Mouse (Mus musculus) E14TG2a.4 (cell line): ENCODE data around the gene Dusp6.

Experiments
- CTCF ChIP-seq: conservative IDR thresholded peaks from 2 replicates; pipeline ENCODE4 v1.5.1; 2014; ENCODE audit warnings: low read length
- NANOG ChIP-seq: IDR thresholded peaks from 2 replicates; pipeline ENCODE4 v1.6.1; 2014; ENCODE audit warnings: borderline replicate concordance, low read length, mixed read lengths
- POU5F1 ChIP-seq: IDR thresholded peaks from 2 replicates; pipeline ENCODE4 v1.6.1; 2014; ENCODE audit warnings: low read length, borderline replicate concordance

DNA sequence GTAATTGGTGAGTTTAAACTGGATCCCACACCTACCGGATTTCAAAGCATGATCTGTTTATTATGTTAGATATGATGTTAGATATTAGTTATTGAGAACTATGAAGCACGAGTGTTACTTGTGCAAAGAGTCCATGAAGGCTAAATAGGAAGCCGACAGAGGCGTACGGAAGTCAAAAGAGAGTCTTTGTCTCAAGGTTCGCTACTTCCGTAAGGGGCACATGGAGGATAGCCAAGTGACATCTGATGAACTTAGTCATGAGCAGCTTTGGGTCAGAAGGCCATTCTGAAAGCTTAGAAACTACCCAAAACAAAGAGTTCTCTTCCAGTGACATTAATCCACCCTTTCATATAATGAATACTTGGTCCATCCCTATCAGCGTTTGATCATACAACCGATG is 27.9 kb upstream of the Dusp6 start:
- TF ChIP-seq CTCF (no peak), NANOG (no peak), POU5F1 (no peak)
